Mouse (Mus musculus) subcutaneous adipose tissue, adult 2 months (tissue): ENCODE data around the gene Olfr294. TPM values are rescaled to one million over a fixed set of nuclear protein-coding genes. Genes with fewer than 3 reads are reported as not detected.

ENCODE experiments used
- polyA plus RNA-seq: library from polyadenylated mRNA; depleted of rRNA; stranded (reverse); fragments of >200 nt; gene quantifications from 2 replicates; pipeline ENCODE4 v1.2.3, GENCODE M21; 2012; ENCODE audit warnings: low replicate concordance; rRNA removed

Gene Olfr294
- polyA plus RNA-seq, result not detected in 2 replicates

DNA sequence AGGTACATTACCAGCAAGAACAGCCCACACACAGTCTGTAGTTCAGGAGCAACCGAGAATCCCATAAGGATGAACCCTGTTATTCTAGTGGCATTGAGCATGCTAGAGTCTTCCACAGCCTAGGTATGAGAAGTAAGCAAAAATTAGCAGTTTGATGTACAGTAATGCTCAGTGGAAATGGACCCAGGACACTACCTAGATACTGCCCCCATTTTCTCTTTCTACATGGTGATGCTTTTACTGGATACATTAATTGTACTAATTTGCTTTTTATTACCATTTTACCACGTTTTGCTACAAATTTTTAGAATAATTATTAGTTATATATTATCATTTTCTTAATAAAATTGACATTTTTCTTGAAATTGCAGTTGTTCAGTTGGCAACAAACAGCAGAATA is at the start of gene Olfr294:
Gene Olfr294, minus strand, starts transcription at position 101 of the 400 bp plus-strand sequence.

DNA sequence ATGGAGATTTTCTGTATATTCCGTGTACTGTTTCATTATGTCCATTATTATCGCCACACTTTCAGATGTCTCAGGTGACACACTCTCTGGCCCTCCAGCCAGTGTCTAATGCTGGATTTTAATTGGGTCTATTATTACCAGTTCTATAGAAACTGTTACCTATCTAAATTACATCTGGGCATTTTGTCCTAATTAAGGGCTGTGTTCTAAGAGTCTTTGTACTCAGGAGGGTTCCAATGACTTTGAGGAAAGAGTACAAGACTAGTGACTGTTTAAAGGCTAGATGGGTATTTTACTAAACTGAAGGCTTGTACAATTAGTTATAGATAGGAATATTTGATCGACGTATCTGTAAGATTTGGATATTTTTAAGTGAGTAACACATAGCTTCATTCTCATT is 32.3 kb upstream of the Olfr294 start, which contains the start of gene Olfr293:
Gene Olfr293, plus strand, starts transcription at position 301 of the 400 bp plus-strand sequence.

GRCm38 (mm10) chr7:86583562-86583961 is 32.9 kb downstream of the Olfr294 start, which contains the start of gene Olfr295:
Gene Olfr295, plus strand, starts transcription at chr7:86583862.

Other genes with a start within 250 kb of the Olfr294 start
- not detected in 2 replicates for gene Olfr305, start 249.7 kb downstream of the Olfr294 start, polyA plus RNA-seq
- gene Olfr304, start 230.0 kb downstream of the Olfr294 start, polyA plus RNA-seq, result not detected in 2 replicates
- gene Olfr303, start 218.9 kb downstream of the Olfr294 start, polyA plus RNA-seq, result not detected in 2 replicates
- gene Olfr301, start 212.8 kb downstream of the Olfr294 start, polyA plus RNA-seq, result not detected in 2 replicates
- gene Olfr299, start 156.7 kb downstream of the Olfr294 start, polyA plus RNA-seq, result not detected in 2 replicates
- gene Olfr298, start 124.2 kb downstream of the Olfr294 start, polyA plus RNA-seq, result not detected in 2 replicates
- gene Olfr297, start 96.7 kb downstream of the Olfr294 start, polyA plus RNA-seq, result not detected in 2 replicates
- not detected in 2 replicates for gene Olfr295, start 32.8 kb downstream of the Olfr294 start, polyA plus RNA-seq
- gene Olfr293, start 32.4 kb upstream of the Olfr294 start, polyA plus RNA-seq, result not detected in 2 replicates
- not detected in 2 replicates for gene Olfr292, start 71.7 kb upstream of the Olfr294 start, polyA plus RNA-seq
- 0.78 and 15.8 TPM in 2 replicates for gene Folh1, start 159.3 kb upstream of the Olfr294 start, polyA plus RNA-seq
- gene Vmn2r77, start 178.4 kb upstream of the Olfr294 start, polyA plus RNA-seq, result 0.07 TPM in 1 of 2 replicates, not detected in the other